ENCODE assay signal across 8 mouse cellular contexts in genomic region chr13:54589414-54589995, GRCm38 (mm10). TPM values are rescaled to one million over a fixed set of nuclear protein-coding genes. Genes with fewer than 3 reads are reported as not detected.
A peak's percentile ranks its signal among the peaks of the same experiment; 100 is the strongest.
DNase-seq lines count a peak whose midpoint lies in the region; ATAC-seq and TF ChIP-seq lines count a peak whose summit lies in the region.

No protein-coding gene starts in this region.

- no peak for TF ChIP-seq CTCF in cerebellum, adult 2 months (IDR thresholded peaks at IDR 0.05; ENCODE audit: borderline replicate concordance, insufficient read depth, low read depth, low read length)
- no peak for TF ChIP-seq CTCF in C2C12 (IDR thresholded peaks at IDR 0.05; ENCODE audit: control insufficient read depth, insufficient read depth, insufficient read length)
- no peak; the same call in 1 of the 2 replicates for TF ChIP-seq CTCF in liver, embryonic 14.5 days (IDR thresholded peaks at IDR 0.05; ENCODE audit: low read depth)

- H3K9ac ChIP-seq in forebrain, embryonic 14.5 days (ENCODE audit: low read length), result peak overlapping the region; percentile 64
- H3K9ac ChIP-seq in liver, embryonic 14.5 days (replicated peaks), result peak overlapping the region; percentile 56

- DNase-seq in cerebellum, adult 2 months, result no peak
- no peak for DNase-seq in cerebellum, adult 9-10 months
- DNase-seq in forebrain, embryonic 14.5 days (ENCODE audit: low spot score), result no peak
- DNase-seq in liver, embryonic 14.5 days (ENCODE audit: low read depth in 3 of 3, low spot score in 3 of 3), result no peak
- DNase-seq in adrenal gland, postnatal 10 days, result no peak
- no peak for DNase-seq in cerebellum, adult 18-20 months
- no peak for DNase-seq in urinary bladder, postnatal 14 days (ENCODE audit: low spot score)

- no peaks in the 10 kb centered on the region for H3K27me3 ChIP-seq in cerebellum, adult 2 months (ENCODE audit: control insufficient read depth, insufficient read depth, low read length)
- H3K27me3 ChIP-seq in C2C12 (ENCODE audit: control insufficient read depth, insufficient read depth, insufficient read length), result no peaks in the 10 kb centered on the region
- no peaks in the 10 kb centered on the region for H3K27me3 ChIP-seq in forebrain, embryonic 14.5 days (replicated peaks; ENCODE audit: control insufficient read depth, insufficient read depth, low read length)
- H3K27me3 ChIP-seq in liver, embryonic 14.5 days (ENCODE audit: control insufficient read depth, insufficient read depth, low read length), result no peaks in the 10 kb centered on the region

- H3K27ac ChIP-seq in cerebellum, adult 2 months (ENCODE audit: insufficient read depth, low read length), result no peak overlapping the region
- no peak overlapping the region for H3K27ac ChIP-seq in forebrain, embryonic 14.5 days (ENCODE audit: low read depth, low read length)
- no peak overlapping the region; the same call in 1 of the 2 replicates for H3K27ac ChIP-seq in liver, embryonic 14.5 days

- H3K4me1 ChIP-seq in cerebellum, adult 2 months (ENCODE audit: control insufficient read depth, insufficient read depth, low read length), result peaks cover 5% of the 10 kb centered on the region
- peaks cover 6% of the 10 kb centered on the region for H3K4me1 ChIP-seq in forebrain, embryonic 14.5 days (ENCODE audit: control insufficient read depth, insufficient read depth, low read length)
- H3K4me1 ChIP-seq in liver, embryonic 14.5 days (replicated peaks; ENCODE audit: control insufficient read depth in 2 of 2, insufficient read depth in 2 of 2, low read length in 1 of 2), result peaks cover 6 to 12% of the 10 kb centered on the region in 2 experiments; a peak in 2 of 4 replicates

- peak overlapping the region; percentile 74 for H3ac ChIP-seq in C2C12 (ENCODE audit: control insufficient read depth, insufficient read length, low read depth)

- peak overlapping the region; percentile 52 for H3K4me2 ChIP-seq in forebrain, embryonic 14.5 days (ENCODE audit: low read length)
- peak overlapping the region; percentile 74 for H3K4me2 ChIP-seq in liver, embryonic 14.5 days (ENCODE audit: low read depth)

- H3K4me3 ChIP-seq in cerebellum, adult 2 months (replicated peaks; ENCODE audit: insufficient read depth, low read depth, low read length), result peak overlapping the region; percentile 70
- H3K4me3 ChIP-seq in C2C12 (ENCODE audit: insufficient read depth, poor library complexity, severe bottlenecking), result peak overlapping the region; percentile 79
- H3K4me3 ChIP-seq in forebrain, embryonic 14.5 days (ENCODE audit: low read depth, low read length), result peak overlapping the region; percentile 57
- peak overlapping the region; percentile 90 to 99 for H3K4me3 ChIP-seq in liver, embryonic 14.5 days (ENCODE audit: insufficient read depth in 1 of 2, low read depth in 2 of 2, low read length in 2 of 2)

- no peak for TF ChIP-seq EP300 in liver, embryonic 14.5 days (IDR thresholded peaks at IDR 0.05; ENCODE audit: low read depth)

- no peaks in the 10 kb centered on the region for H3K9me3 ChIP-seq in forebrain, embryonic 14.5 days (replicated peaks; ENCODE audit: control insufficient read depth, low read length)
- no peaks in the 10 kb centered on the region for H3K9me3 ChIP-seq in liver, embryonic 14.5 days (ENCODE audit: control insufficient read depth, low read length)

- H3K36me3 ChIP-seq in C2C12 (ENCODE audit: control insufficient read depth, insufficient read depth), result peaks cover 42% of the 10 kb centered on the region
- peaks cover 31% of the 10 kb centered on the region for H3K36me3 ChIP-seq in forebrain, embryonic 14.5 days (ENCODE audit: control insufficient read depth, insufficient read depth, low read length)
- peaks cover 13% of the 10 kb centered on the region for H3K36me3 ChIP-seq in liver, embryonic 14.5 days (replicated peaks; ENCODE audit: control insufficient read depth, insufficient read depth, low read depth)

- peaks cover 21% of the 10 kb centered on the region for H3K79me3 ChIP-seq in C2C12 (ENCODE audit: low read depth)

- ATAC-seq in forebrain, embryonic 14.5 days, result peak; percentile 18; the same call in 1 of the 2 replicates
- ATAC-seq in liver, embryonic 14.5 days (ENCODE audit: insufficient read depth), result peak; percentile 42

- no peak for TF ChIP-seq POLR2A in cerebellum, adult 2 months (IDR thresholded peaks at IDR 0.05; ENCODE audit: borderline replicate concordance, insufficient read depth, low read length)

- H3K79me2 ChIP-seq in C2C12 (ENCODE audit: control insufficient read depth, insufficient read depth), result peaks cover 72% of the 10 kb centered on the region

- 2% methylated on average over 24 of the region's 24 CpGs for WGBS in cerebellum, adult 2 months
- 2% methylated on average over 24 of the region's 24 CpGs for WGBS in forebrain, embryonic 14.5 days
- WGBS in liver, embryonic 14.5 days (ENCODE audit: insufficient replicate concordance), result under 1% methylated on average over 24 of the region's 24 CpGs

TF ChIP-seq in C2C12, 6 proteins besides CTCF, POLR2A, EP300 and RAD21:
- no peak for TF ChIP-seq MAX (IDR thresholded peaks at IDR 0.05)
- no peak for TF ChIP-seq USF1 (IDR thresholded peaks at IDR 0.05; ENCODE audit: low read depth)
- TF ChIP-seq FOSL1 (IDR thresholded peaks at IDR 0.05; ENCODE audit: insufficient read depth, low read length, poor library complexity, severe bottlenecking), result no peak
- no peak for TF ChIP-seq CEBPB (IDR thresholded peaks at IDR 0.05; ENCODE audit: low read depth)

RNA-seq across cellular contexts. Expression of gene Nop16, which starts 0.4 kb away (rescaled TPM):
- polyA plus RNA-seq in cerebellum, adult 2 months (2012; rRNA removed), result 24.4 and 26.4 TPM in 2 replicates
- polyA plus RNA-seq in C2C12 (2012; fragmentation: generic; extraction: Trizol), result 87.4 TPM
- polyA plus RNA-seq in forebrain, embryonic 14.5 days (2014; fragmentation: Nextera tagmentation; extraction: Ambion mirVana), result 31.4 and 38.8 TPM in 2 replicates
- 16.6 and 26.3 TPM in 2 replicates for polyA plus RNA-seq in liver, embryonic 14.5 days (2012; rRNA removed)
- polyA plus RNA-seq in liver, embryonic 14.5 days (2014; fragmentation: Nextera tagmentation; extraction: Ambion mirVana), result 20.6 and 25.9 TPM in 2 replicates
- 10 to 100 TPM; 32.4 to 41.0 TPM for total RNA-seq in adrenal gland, postnatal 10 days (2021)

RNA-seq across cellular contexts. Expression of gene Higd2a, which starts 0.5 kb away (rescaled TPM):
- 290 and 306 TPM in 2 replicates for polyA plus RNA-seq in cerebellum, adult 2 months (2012; rRNA removed)
- polyA plus RNA-seq in C2C12 (2012; fragmentation: generic; extraction: Trizol), result 144 TPM
- 213 and 245 TPM in 2 replicates for polyA plus RNA-seq in forebrain, embryonic 14.5 days (2014; fragmentation: Nextera tagmentation; extraction: Ambion mirVana)
- polyA plus RNA-seq in liver, embryonic 14.5 days (2012; rRNA removed), result 55.7 and 57.7 TPM in 2 replicates
- polyA plus RNA-seq in liver, embryonic 14.5 days (2014; fragmentation: Nextera tagmentation; extraction: Ambion mirVana), result 112 and 113 TPM in 2 replicates
- total RNA-seq in adrenal gland, postnatal 10 days (2021), result 100 to 1,000 TPM; 255 to 257 TPM

RNA-seq across cellular contexts. Expression of gene Arl10, which starts 14.7 kb away (rescaled TPM):
- 29.4 and 32.0 TPM in 2 replicates for polyA plus RNA-seq in cerebellum, adult 2 months (2012; rRNA removed)
- polyA plus RNA-seq in C2C12 (2012; fragmentation: generic; extraction: Trizol), result 24.8 TPM
- 57.4 and 72.5 TPM in 2 replicates for polyA plus RNA-seq in forebrain, embryonic 14.5 days (2014; fragmentation: Nextera tagmentation; extraction: Ambion mirVana)
- 5.6 and 6.8 TPM in 2 replicates for polyA plus RNA-seq in liver, embryonic 14.5 days (2012; rRNA removed)
- polyA plus RNA-seq in liver, embryonic 14.5 days (2014; fragmentation: Nextera tagmentation; extraction: Ambion mirVana), result 4.2 and 4.9 TPM in 2 replicates
- 10 to 100 TPM; 27.1 to 31.4 TPM for total RNA-seq in adrenal gland, postnatal 10 days (2021)

RNA-seq across cellular contexts. Expression of gene Cltb, which starts 21.6 kb away (rescaled TPM):
- 391 and 435 TPM in 2 replicates for polyA plus RNA-seq in cerebellum, adult 2 months (2012; rRNA removed)
- polyA plus RNA-seq in C2C12 (2012; fragmentation: generic; extraction: Trizol), result 32.3 TPM
- 84.4 and 107 TPM in 2 replicates for polyA plus RNA-seq in forebrain, embryonic 14.5 days (2014; fragmentation: Nextera tagmentation; extraction: Ambion mirVana)
- polyA plus RNA-seq in liver, embryonic 14.5 days (2012; rRNA removed), result 11.1 and 15.2 TPM in 2 replicates
- polyA plus RNA-seq in liver, embryonic 14.5 days (2014; fragmentation: Nextera tagmentation; extraction: Ambion mirVana), result 30.6 and 33.3 TPM in 2 replicates
- total RNA-seq in adrenal gland, postnatal 10 days (2021), result 10 to 100 TPM; 71.6 to 71.7 TPM

RNA-seq across cellular contexts. Expression of gene 4833439L19Rik, which starts 24.3 kb away (rescaled TPM):
- polyA plus RNA-seq in cerebellum, adult 2 months (2012; rRNA removed), result 199 and 212 TPM in 2 replicates
- 62.8 TPM for polyA plus RNA-seq in C2C12 (2012; fragmentation: generic; extraction: Trizol)
- polyA plus RNA-seq in forebrain, embryonic 14.5 days (2014; fragmentation: Nextera tagmentation; extraction: Ambion mirVana), result 259 and 289 TPM in 2 replicates
- polyA plus RNA-seq in liver, embryonic 14.5 days (2012; rRNA removed), result 22.2 TPM in 2 replicates
- polyA plus RNA-seq in liver, embryonic 14.5 days (2014; fragmentation: Nextera tagmentation; extraction: Ambion mirVana), result 36.1 and 45.1 TPM in 2 replicates
- total RNA-seq in adrenal gland, postnatal 10 days (2021), result 100 to 1,000 TPM; 101 to 104 TPM
